Mouse (Mus musculus) brain, embryonic 14.5 days (tissue): ENCODE data around the gene Cdh15. TPM values are rescaled to one million over a fixed set of nuclear protein-coding genes. Genes with fewer than 3 reads are reported as not detected.

Source experiments
- DNase-seq: peaks from one replicate; pipeline ENCODE4 v3.0.0-alpha.2; 2011; ENCODE audit warnings: low read depth
- CTCF ChIP-seq: fragments of 200-500 bp; IDR thresholded peaks from 2 replicates; pipeline ENCODE4 v1.5.1; 2012; ENCODE audit warnings: inconsistent platforms, mild to moderate bottlenecking, moderate library complexity, borderline replicate concordance; ENCODE audit not compliant: insufficient read depth, insufficient read length; ENCODE audit errors: extremely low read depth
- POLR2A ChIP-seq: fragments of 200-500 bp; IDR thresholded peaks from 2 replicates; pipeline ENCODE4 v1.6.1; 2012; ENCODE audit warnings: mild to moderate bottlenecking, inconsistent platforms, borderline replicate concordance; ENCODE audit not compliant: poor library complexity, insufficient read depth, insufficient read length, severe bottlenecking; ENCODE audit errors: extremely low read depth
- polyA plus RNA-seq: library from polyadenylated mRNA; depleted of rRNA; stranded (reverse); fragments of >200 nt; gene quantifications from 2 replicates; pipeline ENCODE4 v1.2.3, GENCODE M21; 2012

Cdh15 gene
- polyA plus RNA-seq, 1 experiment: 1.2 TPM

DNA sequence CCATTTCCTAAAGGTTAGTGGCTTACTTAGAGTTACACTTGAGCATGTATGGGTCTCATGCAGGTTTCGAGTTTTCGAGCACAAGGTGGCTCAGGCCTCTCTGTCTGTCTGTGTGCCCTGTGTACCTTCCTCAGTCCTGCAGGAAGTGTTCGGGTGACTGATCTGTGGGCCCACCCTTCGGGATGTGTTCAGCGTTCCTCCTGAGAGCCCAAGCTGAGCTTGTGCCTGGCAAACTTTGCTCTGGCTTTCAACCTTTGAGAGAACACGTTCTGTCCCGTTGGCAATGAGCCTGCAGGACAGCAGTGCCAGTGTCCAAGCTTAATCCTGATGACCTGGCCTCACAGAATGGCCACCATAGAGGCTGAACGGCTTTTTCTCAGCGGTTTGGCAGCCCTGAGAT lies 22.8 kb upstream of the Cdh15 start:
- DNase-seq: no peak
- TF ChIP-seq POLR2A: no peak
- TF ChIP-seq CTCF: no peak

GRCm38 (mm10) chr8:122825408-122825807 lies 22.4 kb upstream of the Cdh15 start:
- DNase-seq: no peak
- TF ChIP-seq CTCF (no peak), POLR2A (no peak)

- no peak for TF ChIP-seq CTCF
- TF ChIP-seq POLR2A: no peak
- no peak for DNase-seq
Measured at GRCm38 (mm10) chr8:122829396-122829795, 18.4 kb upstream of the Cdh15 start.

DNA sequence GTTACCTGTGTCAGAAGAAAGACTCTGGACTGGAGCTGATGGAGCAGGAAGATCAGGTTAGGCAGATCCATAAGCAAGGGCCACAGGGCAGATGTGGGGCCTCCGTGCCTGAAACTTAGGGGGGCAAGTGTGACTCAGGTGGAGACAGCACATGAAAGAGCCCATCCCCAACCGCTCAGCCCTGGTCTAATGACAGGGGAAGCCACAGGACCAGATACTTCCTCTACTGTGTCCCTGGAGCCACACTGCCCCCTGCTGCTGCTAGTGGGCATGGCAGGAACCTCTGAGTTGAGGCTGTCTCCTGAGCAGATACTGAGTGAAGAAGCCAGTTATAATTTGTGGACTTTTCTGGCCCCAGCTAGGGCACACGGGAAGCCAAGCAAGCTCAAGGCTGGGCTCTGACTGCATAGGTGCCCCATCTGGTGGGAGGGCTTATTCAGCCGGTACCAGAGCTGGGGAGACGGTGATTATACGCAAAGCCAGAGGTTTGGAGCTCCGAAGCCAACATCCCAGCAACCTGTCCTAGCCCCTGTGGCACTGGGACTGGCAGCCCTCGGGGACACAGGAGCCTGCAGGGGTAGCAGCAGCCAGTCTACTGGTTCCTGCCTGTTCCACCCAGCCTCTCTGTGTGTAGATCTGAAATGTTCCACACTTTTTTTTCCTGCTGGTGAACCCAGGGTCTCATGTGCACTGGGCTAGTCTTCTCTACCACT lies 17.3 kb upstream of the Cdh15 start:
- TF ChIP-seq POLR2A (no peak), CTCF (peak; percentile 99)
- DNase-seq: peak; percentile 90

- DNase-seq: peak; percentile 33
- TF ChIP-seq CTCF (no peak), POLR2A (no peak)
Measured at GRCm38 (mm10) chr8:122834416-122834815, 13.3 kb upstream of the Cdh15 start.

GRCm38 (mm10) chr8:122834971-122835370 lies 12.8 kb upstream of the Cdh15 start:
- no peak for TF ChIP-seq POLR2A
- peak; percentile 86 for TF ChIP-seq CTCF
- peak; percentile 81 for DNase-seq

DNA sequence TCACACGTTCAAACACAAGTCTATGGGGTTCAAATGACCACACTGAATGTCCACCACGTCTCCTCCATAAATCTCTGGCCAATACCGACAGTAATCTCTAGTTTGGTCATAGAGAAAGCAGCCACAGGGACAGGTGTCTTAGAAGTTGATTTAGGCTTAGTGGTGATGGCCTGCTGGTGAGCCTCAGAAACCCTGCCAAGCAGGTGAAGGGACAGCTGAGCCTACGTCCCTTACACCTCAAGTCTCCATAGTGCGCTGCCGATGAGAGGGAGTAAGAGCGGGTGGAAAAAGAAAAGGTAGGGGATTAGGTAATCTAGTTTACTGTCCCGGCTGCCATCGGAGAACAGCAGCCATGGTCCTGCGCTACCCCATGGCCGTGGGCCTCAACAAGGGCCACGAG lies 11.6 kb upstream of the Cdh15 start:
- no peak for TF ChIP-seq POLR2A
- no peak for TF ChIP-seq CTCF
- DNase-seq: no peak

- TF ChIP-seq POLR2A (no peak), CTCF (no peak)
Measured at GRCm38 (mm10) chr8:122836696-122837095, 11.1 kb upstream of the Cdh15 start.

GRCm38 (mm10) chr8:122844161-122844560 lies 3.6 kb upstream of the Cdh15 start:
- TF ChIP-seq CTCF (no peak), POLR2A (no peak)
- DNase-seq: no peak

More at GRCm38 (mm10) chr8:122836696-122837095, 11.1 kb upstream of the Cdh15 start:
- DNase-seq: no peak

DNA sequence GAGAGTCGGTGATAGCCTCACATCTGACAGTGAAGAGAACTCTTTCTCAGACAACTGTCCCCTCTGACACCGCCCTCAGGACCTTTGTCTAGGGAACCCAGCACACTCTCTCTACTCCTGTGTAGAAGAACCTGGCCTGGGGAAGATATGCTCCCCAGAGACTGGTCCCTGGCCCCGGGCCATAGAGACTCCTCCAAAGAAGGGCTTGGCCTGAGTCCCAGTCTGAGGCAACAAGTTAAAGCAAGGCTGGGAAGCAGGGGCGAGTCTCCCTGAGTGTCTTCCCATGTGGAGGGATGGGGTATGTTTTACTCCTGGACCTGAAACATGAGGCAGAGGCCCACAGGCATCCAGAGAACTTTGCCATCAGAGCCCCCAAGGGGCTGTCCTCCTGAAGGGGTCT lies 2.1 kb upstream of the Cdh15 start:
- TF ChIP-seq POLR2A: no peak
- no peak for TF ChIP-seq CTCF
- no peak for DNase-seq

DNA sequence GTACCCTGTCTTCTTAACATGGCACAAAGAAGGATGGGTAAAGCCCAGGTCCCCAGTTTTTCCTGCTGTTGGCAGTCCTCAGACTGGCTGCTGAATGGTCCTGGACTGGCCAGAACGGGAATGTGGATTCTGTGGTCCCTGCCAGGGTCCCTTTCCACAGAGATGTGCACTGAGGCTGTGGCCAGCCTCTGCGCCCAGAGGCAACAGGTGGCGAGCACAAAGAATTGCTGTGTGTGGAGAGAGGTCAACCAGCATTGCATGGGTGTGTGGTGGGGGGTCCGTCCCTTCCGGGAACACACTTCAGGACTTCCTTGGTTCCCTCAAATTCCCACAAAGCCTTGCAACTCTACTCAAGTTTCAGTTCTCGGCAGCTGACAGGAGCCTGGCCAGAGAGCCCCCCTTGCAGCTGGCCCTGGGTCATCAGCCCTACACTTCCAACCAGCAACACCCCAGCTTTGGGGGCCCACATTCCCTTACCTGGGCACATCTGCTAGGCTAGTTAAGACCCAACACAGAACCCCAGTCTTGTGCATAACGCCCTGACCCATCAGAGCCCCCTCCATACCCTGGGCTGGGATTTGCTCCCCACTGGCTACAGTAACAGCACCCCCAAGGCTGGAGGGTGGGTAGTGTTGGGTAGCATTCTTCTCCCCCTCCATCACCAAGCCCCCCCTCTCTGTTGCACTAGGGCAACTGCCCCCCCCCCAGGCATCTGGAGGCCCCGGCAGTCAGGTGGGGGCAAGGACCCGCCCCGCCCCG lies 1.6 kb downstream of the Cdh15 start:
- no peak for DNase-seq
- TF ChIP-seq CTCF (no peak), POLR2A (no peak)
